11 mouse cellular contexts compared by ENCODE assay signal in genomic region chr3:79194111-79194793, GRCm38 (mm10).
DNase-seq lines count a peak whose midpoint lies in the region; ATAC-seq and TF ChIP-seq lines count a peak whose summit lies in the region.
"Had no signal": no experiment of that assay in that cellular context is flagged by ENCODE, and none has a peak within 500 bp of the region (broad histone marks: within the 10 kb centered on the region; RNA-seq: fewer than 3 reads in every experiment).

No protein-coding gene starts in this region.

- peaks cover 29% of the 10 kb centered on the region for H3K4me1 ChIP-seq in brown adipose tissue, adult 24 weeks (ENCODE audit: control insufficient read depth, insufficient read depth, insufficient read length, low read length)
- peaks cover 27% of the 10 kb centered on the region for H3K4me1 ChIP-seq in heart, postnatal 0 days (ENCODE audit: control insufficient read depth, insufficient read depth)

- H3K36me3 ChIP-seq in heart, postnatal 0 days (replicated peaks; ENCODE audit: control insufficient read depth, insufficient read depth, low read length) = no peaks in the 10 kb centered on the region

- WGBS in heart, postnatal 0 days = 70% methylated on average over 8 of the region's 8 CpGs

- DNase-seq in layer of hippocampus, adult 2 months (ENCODE audit: low spot score in 2 of 2) = no peak
- no peak for DNase-seq in layer of hippocampus, postnatal 36 days
- DNase-seq in heart, postnatal 0 days (ENCODE audit: low spot score) = no peak
- DNase-seq in naive thymus-derived CD4-positive, alpha-beta T cell, adult 2 months (ENCODE audit: low read depth) = peak; percentile 52
- DNase-seq in adrenal gland, adult 8-10 months = no peak
- DNase-seq in left cerebral cortex, postnatal 10 days (ENCODE audit: extremely low spot score in 1 of 2, low spot score in 2 of 2) = no peak
- no peak for DNase-seq in cerebellum, adult 8-10 months
- DNase-seq: cerebellum, postnatal 36 days had no signal

- H3K9ac ChIP-seq in heart, postnatal 0 days (replicated peaks; ENCODE audit: low read depth, low read length) = no peak overlapping the region
- H3K9ac ChIP-seq: kidney, embryonic 15.5 days had no signal

- no peak overlapping the region for H3K4me3 ChIP-seq in layer of hippocampus, adult 2 months
- no peak overlapping the region for H3K4me3 ChIP-seq in brown adipose tissue, adult 24 weeks (ENCODE audit: insufficient read depth, low read depth, low read length)
- no peak overlapping the region for H3K4me3 ChIP-seq in heart, postnatal 0 days (ENCODE audit: low read depth, low read length)
- H3K4me3 ChIP-seq: erythroblast, embryonic 14.5 days; kidney, embryonic 15.5 days had no signal

- no peak for ATAC-seq in heart, postnatal 0 days (ENCODE audit: insufficient read depth, low read depth)

- H3K4me2 ChIP-seq in heart, postnatal 0 days (ENCODE audit: low read depth, low read length) = no peak overlapping the region
- H3K4me2 ChIP-seq: kidney, embryonic 15.5 days had no signal

- intact Hi-C loops in left cerebral cortex, postnatal 10 days (cut with DNase I) = loop anchor here (10.0 kb wide), 1 partner anchor 99 kb away; no protein-coding TSS in a partner anchor

- TF ChIP-seq EP300 in heart, postnatal 0 days (IDR thresholded peaks at IDR 0.05; ENCODE audit: low read depth) = no peak

- H3K27me3 ChIP-seq in heart, postnatal 0 days (ENCODE audit: control insufficient read depth, insufficient read depth, low read length) = no peaks in the 10 kb centered on the region
- H3K27me3 ChIP-seq: kidney, embryonic 15.5 days had no signal

- no peak for TF ChIP-seq CTCF in layer of hippocampus, adult 2 months (conservative IDR thresholded peaks at IDR 0.05)
- TF ChIP-seq CTCF in heart, postnatal 0 days (IDR thresholded peaks at IDR 0.05; ENCODE audit: low read depth) = no peak

- H3K9me3 ChIP-seq in heart, postnatal 0 days (replicated peaks; ENCODE audit: control insufficient read depth, low read length) = no peaks in the 10 kb centered on the region
- H3K9me3 ChIP-seq: kidney, embryonic 15.5 days had no signal

- H3K27ac ChIP-seq in layer of hippocampus, adult 2 months = peak overlapping the region; percentile 89
- H3K27ac ChIP-seq in brown adipose tissue, adult 24 weeks (replicated peaks; ENCODE audit: low read depth, low read length) = peak overlapping the region; percentile 73
- 0 out of 2 replicates have a peak overlapping the region, but pooled peaks have one; percentile 21 for H3K27ac ChIP-seq in heart, postnatal 0 days (ENCODE audit: low read depth)
- H3K27ac ChIP-seq: kidney, embryonic 15.5 days had no signal

Comparison
In these comparisons a context has a peak if more than half of its experiments do, and no peak if none do; other contexts are left out.
1. H3K27ac ChIP-seq: peak in every context shown above with its lines; median percentile 89 in layer of hippocampus, adult 2 months; 73 in brown adipose tissue, adult 24 weeks; 21 in heart, postnatal 0 days.